In the genomic region with DNA sequence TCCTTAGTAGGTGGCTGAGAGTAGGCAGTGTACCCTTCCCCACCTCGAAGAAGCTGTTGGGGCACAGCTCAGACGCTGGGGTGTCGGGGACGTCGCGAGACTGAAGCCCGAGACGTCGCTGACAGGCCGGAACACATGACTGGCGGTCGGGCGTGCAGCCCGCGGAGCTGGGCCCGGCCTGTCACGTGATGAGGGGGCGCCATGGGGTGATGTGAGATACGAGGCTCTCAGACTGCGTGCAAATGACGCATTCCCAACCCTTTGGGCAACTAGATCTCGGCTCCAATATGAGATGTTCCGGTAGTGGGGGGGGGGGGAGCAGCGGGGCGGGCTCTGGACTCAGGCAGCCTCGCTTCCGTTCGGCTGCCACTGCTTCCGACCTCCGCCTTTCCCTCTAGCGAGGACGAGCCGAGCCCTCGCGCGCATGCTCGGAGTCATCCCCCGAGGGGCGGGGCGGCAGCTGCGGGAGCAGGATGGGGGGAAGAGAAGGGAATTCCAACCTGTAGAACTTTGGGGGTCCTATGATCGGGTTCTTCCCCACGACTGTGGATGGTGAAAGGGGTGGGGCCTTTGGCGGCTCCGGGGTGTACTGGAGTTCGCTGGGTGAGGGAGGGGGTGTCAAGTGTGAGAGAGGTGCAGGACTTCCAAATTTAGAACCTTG, we compare ENCODE assay signal across 8 mouse cellular contexts. TPM values are rescaled to one million over a fixed set of nuclear protein-coding genes. Genes with fewer than 3 reads are reported as not detected.
DNase-seq lines count a peak whose midpoint lies in the region; ATAC-seq lines count a peak whose summit lies in the region.

No protein-coding gene starts in this region.

- peak overlapping the region; percentile 92 for H3K9ac ChIP-seq in heart, embryonic 14.5 days (ENCODE audit: low read length)
- peak overlapping the region; percentile 85 for H3K9ac ChIP-seq in liver, embryonic 13.5 days
- H3K9ac ChIP-seq in stomach, embryonic 16.5 days (ENCODE audit: low read length): peak overlapping the region; percentile 89

- peak; percentile 94 for DNase-seq in CD4-positive, CD25-positive, alpha-beta regulatory T cell, adult 2 months (ENCODE audit: low read depth, low spot score)
- DNase-seq in fibroblast of lung, adult 2 months (ENCODE audit: low read depth): peak; percentile 92
- DNase-seq in kidney, postnatal 14 days: peak; percentile 95
- peak; percentile 85 for DNase-seq in liver, embryonic 13.5 days
- peak; percentile 90 for DNase-seq in neural tube, embryonic 10.5 days (ENCODE audit: extremely low spot score, low spot score)

- peak overlapping the region; percentile 92 for H3K4me2 ChIP-seq in heart, embryonic 14.5 days (ENCODE audit: low read length)
- H3K4me2 ChIP-seq in liver, embryonic 13.5 days: peak overlapping the region; percentile 100
- peak overlapping the region; percentile 93 for H3K4me2 ChIP-seq in stomach, embryonic 16.5 days (ENCODE audit: low read depth, low read length)

- H3K4me1 ChIP-seq in brown adipose tissue, adult 24 weeks (ENCODE audit: control insufficient read depth, insufficient read depth, insufficient read length, low read length): no peaks in the 10 kb centered on the region
- peaks cover 5 to 9% of the 10 kb centered on the region in 2 experiments; a peak in 3 of 4 replicates for H3K4me1 ChIP-seq in heart, embryonic 14.5 days (ENCODE audit: control insufficient read depth in 2 of 2, insufficient read depth in 2 of 2, low read length in 2 of 2)
- H3K4me1 ChIP-seq in liver, embryonic 13.5 days (replicated peaks): peaks cover 20% of the 10 kb centered on the region
- H3K4me1 ChIP-seq in stomach, embryonic 16.5 days (ENCODE audit: control insufficient read depth, insufficient read depth, low read length): 0 out of 2 replicates have a peak, but pooled peaks cover 3% of the 10 kb centered on the region

- H3K27me3 ChIP-seq in heart, embryonic 14.5 days (ENCODE audit: control insufficient read depth, insufficient read depth, low read length): no peaks in the 10 kb centered on the region
- H3K27me3 ChIP-seq in liver, embryonic 13.5 days: no peaks in the 10 kb centered on the region
- H3K27me3 ChIP-seq in stomach, embryonic 16.5 days (ENCODE audit: control insufficient read depth, insufficient read depth, low read length): no peaks in the 10 kb centered on the region

- H3K27ac ChIP-seq in brown adipose tissue, adult 24 weeks (replicated peaks; ENCODE audit: low read depth, low read length): peak overlapping the region; percentile 93
- peak overlapping the region; percentile 91 for H3K27ac ChIP-seq in heart, embryonic 14.5 days (replicated peaks in 1 of 2; ENCODE audit: control insufficient read depth in 1 of 2, insufficient read depth in 1 of 2, low read depth in 2 of 2, low read length in 2 of 2)
- peak overlapping the region; percentile 92 for H3K27ac ChIP-seq in liver, embryonic 13.5 days
- H3K27ac ChIP-seq in stomach, embryonic 16.5 days (ENCODE audit: low read length): peak overlapping the region; percentile 95

- peak; percentile 92 for ATAC-seq in heart, embryonic 14.5 days (ENCODE audit: insufficient number of reproducible peaks, insufficient read depth, low FRiP score, low read depth)
- ATAC-seq in liver, embryonic 13.5 days (ENCODE audit: low read depth): peak; percentile 86
- peak; percentile 92 for ATAC-seq in stomach, embryonic 16.5 days (ENCODE audit: insufficient read depth, low FRiP score)

- peaks cover 35% of the 10 kb centered on the region for H3K36me3 ChIP-seq in heart, embryonic 14.5 days (ENCODE audit: control insufficient read depth, insufficient read depth, low read length)
- peaks cover 27% of the 10 kb centered on the region for H3K36me3 ChIP-seq in liver, embryonic 13.5 days
- H3K36me3 ChIP-seq in stomach, embryonic 16.5 days (ENCODE audit: control insufficient read depth, insufficient read depth, low read length): no peaks in the 10 kb centered on the region; the same call in 1 of the 2 replicates

- H3K9me3 ChIP-seq in heart, embryonic 14.5 days (ENCODE audit: control insufficient read depth, low read length): no peaks in the 10 kb centered on the region
- no peaks in the 10 kb centered on the region for H3K9me3 ChIP-seq in liver, embryonic 13.5 days (replicated peaks)
- no peaks in the 10 kb centered on the region for H3K9me3 ChIP-seq in stomach, embryonic 16.5 days (replicated peaks; ENCODE audit: control insufficient read depth, low read length)

- under 1% methylated on average over 46 of the region's 46 CpGs for WGBS in heart, embryonic 14.5 days
- under 1% methylated on average over 46 of the region's 46 CpGs for WGBS in liver, embryonic 13.5 days (ENCODE audit: insufficient replicate concordance)
- under 1% methylated on average over 45 of the region's 46 CpGs for whole genome bisulfite sequencing in stomach, embryonic 16.5 days

- peak overlapping the region; percentile 95 for H3K4me3 ChIP-seq in brown adipose tissue, adult 24 weeks (ENCODE audit: insufficient read depth, low read depth, low read length)
- peak overlapping the region; percentile 71 to 93 for H3K4me3 ChIP-seq in heart, embryonic 14.5 days (ENCODE audit: control insufficient read depth in 1 of 2, insufficient read depth in 1 of 2, low read depth in 1 of 2, low read length in 2 of 2)
- H3K4me3 ChIP-seq in liver, embryonic 13.5 days (replicated peaks): peak overlapping the region; percentile 79
- peak overlapping the region; percentile 93 for H3K4me3 ChIP-seq in stomach, embryonic 16.5 days (replicated peaks; ENCODE audit: low read length)

RNA-seq across cellular contexts. Expression of gene Stx1b, which starts 17.1 kb away (rescaled TPM):
- polyA plus RNA-seq in brown adipose tissue, adult 24 weeks (2012; ENCODE audit: insufficient read depth, insufficient read length, missing spikeins): 4.8 and 8.4 TPM in 2 replicates
- polyA plus RNA-seq in heart, embryonic 14.5 days (2014; fragmentation: Nextera tagmentation; extraction: Ambion mirVana): 1.0 and 1.2 TPM in 2 replicates
- polyA plus RNA-seq in liver, embryonic 13.5 days (2015; fragmentation: Nextera tagmentation; extraction: Ambion mirVana): 0.22 and 0.41 TPM in 2 replicates
- 2.9 and 3.6 TPM in 2 replicates for polyA plus RNA-seq in stomach, embryonic 16.5 days (2015; fragmentation: Nextera tagmentation; extraction: Ambion mirVana)

RNA-seq across cellular contexts. Expression of gene Stx4a, which starts 17.4 kb away (rescaled TPM):
- 89.1 and 91.8 TPM in 2 replicates for polyA plus RNA-seq in brown adipose tissue, adult 24 weeks (2012; ENCODE audit: insufficient read depth, insufficient read length, missing spikeins)
- polyA plus RNA-seq in heart, embryonic 14.5 days (2014; fragmentation: Nextera tagmentation; extraction: Ambion mirVana): 25.8 and 28.8 TPM in 2 replicates
- polyA plus RNA-seq in liver, embryonic 13.5 days (2015; fragmentation: Nextera tagmentation; extraction: Ambion mirVana): 17.4 and 17.5 TPM in 2 replicates
- 43.1 and 48.6 TPM in 2 replicates for polyA plus RNA-seq in stomach, embryonic 16.5 days (2015; fragmentation: Nextera tagmentation; extraction: Ambion mirVana)

RNA-seq across cellular contexts. Expression of gene Zfp646, which starts 34.6 kb away (rescaled TPM):
- 6.3 and 6.8 TPM in 2 replicates for polyA plus RNA-seq in brown adipose tissue, adult 24 weeks (2012; ENCODE audit: insufficient read depth, insufficient read length, missing spikeins)
- 8.8 and 8.9 TPM in 2 replicates for polyA plus RNA-seq in heart, embryonic 14.5 days (2014; fragmentation: Nextera tagmentation; extraction: Ambion mirVana)
- polyA plus RNA-seq in liver, embryonic 13.5 days (2015; fragmentation: Nextera tagmentation; extraction: Ambion mirVana): 3.7 and 5.0 TPM in 2 replicates
- polyA plus RNA-seq in stomach, embryonic 16.5 days (2015; fragmentation: Nextera tagmentation; extraction: Ambion mirVana): 9.9 and 11.2 TPM in 2 replicates

RNA-seq across cellular contexts. Expression of gene Zfp668, which starts 35.2 kb away (rescaled TPM):
- 1.4 TPM in 2 replicates for polyA plus RNA-seq in brown adipose tissue, adult 24 weeks (2012; ENCODE audit: insufficient read depth, insufficient read length, missing spikeins)
- 6.8 and 7.4 TPM in 2 replicates for polyA plus RNA-seq in heart, embryonic 14.5 days (2014; fragmentation: Nextera tagmentation; extraction: Ambion mirVana)
- 7.3 and 7.6 TPM in 2 replicates for polyA plus RNA-seq in liver, embryonic 13.5 days (2015; fragmentation: Nextera tagmentation; extraction: Ambion mirVana)
- polyA plus RNA-seq in stomach, embryonic 16.5 days (2015; fragmentation: Nextera tagmentation; extraction: Ambion mirVana): 11.5 and 11.9 TPM in 2 replicates

RNA-seq across cellular contexts. Expression of gene Hsd3b7, which starts 41.1 kb away (rescaled TPM):
- 39.6 and 47.1 TPM in 2 replicates for polyA plus RNA-seq in brown adipose tissue, adult 24 weeks (2012; ENCODE audit: insufficient read depth, insufficient read length, missing spikeins)
- 20.4 and 22.2 TPM in 2 replicates for polyA plus RNA-seq in heart, embryonic 14.5 days (2014; fragmentation: Nextera tagmentation; extraction: Ambion mirVana)
- 37.8 and 39.3 TPM in 2 replicates for polyA plus RNA-seq in liver, embryonic 13.5 days (2015; fragmentation: Nextera tagmentation; extraction: Ambion mirVana)
- 35.2 and 36.1 TPM in 2 replicates for polyA plus RNA-seq in stomach, embryonic 16.5 days (2015; fragmentation: Nextera tagmentation; extraction: Ambion mirVana)

Comparison
In these comparisons a context has a peak if more than half of its experiments do, and no peak if none do; other contexts are left out.
1. Peak in every context shown above with its lines: DNase-seq, ATAC-seq, H3K4me3 ChIP-seq and H3K27ac ChIP-seq.